Mouse (Mus musculus) neural tube, embryonic 11.5 days (tissue): ENCODE measurements at regions not wholly inside any gene's neighbourhood (a gene's known extent, or its start where the extent isn't known, plus 50 kb on each side); places are given as distances from the start of the nearest gene placed in this dataset.
A peak's percentile ranks its signal among the peaks of the same experiment; 100 is the strongest.

Experiments
- ATAC-seq: fragments of 200-750 bp; cut with Nextera tagmentation; 2 replicates; pipeline ENCODE4 v1.8.0; 2017; ENCODE audit warnings: moderate number of reproducible peaks, mild to moderate bottlenecking, moderate TSS enrichment, moderate library complexity; ENCODE audit not compliant: insufficient read depth, low FRiP score, low TSS enrichment
- DNase-seq: peaks from one replicate; pipeline ENCODE4 v3.0.0-alpha.2; 2015; ENCODE audit warnings: low spot score
- H3K27ac ChIP-seq: fragments of 300-500 bp; sonication (generic); 2 replicates; pipeline ENCODE4 v1.5.1; 2014; ENCODE audit warnings: low read depth, mild to moderate bottlenecking, low read length
- H3K27me3 ChIP-seq: fragments of 300-500 bp; sonication (generic); 2 replicates; pipeline ENCODE4 v1.6.1; 2014; ENCODE audit warnings: mild to moderate bottlenecking, low read length, mixed read lengths; ENCODE audit not compliant: control insufficient read depth, insufficient read depth
- H3K36me3 ChIP-seq: fragments of 300-500 bp; sonication (generic); 2 replicates; pipeline ENCODE4 v1.6.1; 2014; ENCODE audit warnings: mild to moderate bottlenecking, low read length, moderate library complexity, mixed read lengths; ENCODE audit not compliant: control insufficient read depth, insufficient read depth
- H3K4me1 ChIP-seq: fragments of 300-500 bp; sonication (generic); 2 replicates; pipeline ENCODE4 v1.6.1; 2014; ENCODE audit warnings: low read length, mixed read lengths; ENCODE audit not compliant: control insufficient read depth, insufficient read depth
- H3K4me2 ChIP-seq: fragments of 300-500 bp; sonication (generic); 2 replicates; pipeline ENCODE4 v1.6.1; 2014; ENCODE audit warnings: low read depth, mild to moderate bottlenecking, moderate library complexity
- H3K4me3 ChIP-seq: fragments of 300-500 bp; sonication (generic); 2 replicates; pipeline ENCODE4 v1.5.1; 2014; ENCODE audit warnings: low read depth, low read length
- H3K9ac ChIP-seq: fragments of 300-500 bp; sonication (generic); 2 replicates; pipeline ENCODE4 v1.6.1; 2014; ENCODE audit warnings: mild to moderate bottlenecking, low read length
- H3K9me3 ChIP-seq: fragments of 300-500 bp; sonication (generic); 2 replicates; pipeline ENCODE4 v1.6.1; 2016; ENCODE audit warnings: low read length; ENCODE audit not compliant: control insufficient read depth
- WGBS: fragments of 180-500 bp; shearing (Covaris S2); extraction: QIAGEN DNeasy Blood & Tissue Kit; methylation state at CpG from one replicate; pipeline ENCODE4 v1.1.7; 2014; 5-methylcytosine and 5-hydroxymethylcytosine counted together

DNA sequence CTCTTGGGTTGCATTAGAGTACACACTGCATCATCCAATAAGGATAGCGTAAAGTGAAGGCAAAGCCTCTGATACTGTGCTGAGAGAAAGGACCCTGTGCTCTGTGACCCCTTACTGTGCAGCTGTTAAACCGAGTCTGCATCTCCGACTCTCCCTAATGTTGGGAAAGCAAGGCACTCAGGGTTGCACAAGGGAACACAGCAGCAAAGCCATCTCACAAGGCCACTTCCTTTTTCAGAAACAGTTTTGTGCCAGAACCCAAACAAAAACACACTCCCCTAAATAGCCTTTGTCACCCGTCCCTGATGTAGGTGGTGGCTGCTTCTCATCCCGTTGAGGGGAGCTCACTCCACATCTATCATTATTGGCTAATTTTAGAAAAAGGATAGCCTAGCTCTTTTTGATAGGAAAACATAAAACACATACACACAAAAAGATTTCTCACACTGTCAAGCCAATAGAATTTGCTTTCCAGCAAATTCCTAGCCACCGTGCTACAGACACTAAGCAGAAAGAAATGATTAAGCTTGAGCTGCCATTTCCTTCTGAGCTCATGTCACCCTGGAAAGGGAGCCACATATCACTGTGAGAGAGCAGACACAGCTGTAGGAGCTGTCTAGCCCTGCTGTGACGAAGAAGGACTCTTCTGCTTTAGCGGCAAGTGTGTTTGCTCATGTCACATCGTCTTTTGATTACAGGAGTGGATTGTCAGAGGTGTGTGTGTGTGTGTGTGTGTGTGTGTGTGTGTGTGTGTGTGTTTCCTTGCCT, 94.1 kb downstream of the Etaa1 start:
- Histone ChIP-seq H3K27ac (no peak overlapping the region), H3K4me3 (no peak overlapping the region), H3K4me1 (no peaks in the 10 kb centered on the region), H3K36me3 (no peaks in the 10 kb centered on the region), H3K9ac (no peak overlapping the region), H3K4me2 (no peak overlapping the region), H3K27me3 (no peaks in the 10 kb centered on the region), H3K9me3 (no peaks in the 10 kb centered on the region)
- DNase-seq (no peak), ATAC-seq (no peak)
- 45% methylated on average over 9 of the region's 9 CpGs for WGBS

DNA sequence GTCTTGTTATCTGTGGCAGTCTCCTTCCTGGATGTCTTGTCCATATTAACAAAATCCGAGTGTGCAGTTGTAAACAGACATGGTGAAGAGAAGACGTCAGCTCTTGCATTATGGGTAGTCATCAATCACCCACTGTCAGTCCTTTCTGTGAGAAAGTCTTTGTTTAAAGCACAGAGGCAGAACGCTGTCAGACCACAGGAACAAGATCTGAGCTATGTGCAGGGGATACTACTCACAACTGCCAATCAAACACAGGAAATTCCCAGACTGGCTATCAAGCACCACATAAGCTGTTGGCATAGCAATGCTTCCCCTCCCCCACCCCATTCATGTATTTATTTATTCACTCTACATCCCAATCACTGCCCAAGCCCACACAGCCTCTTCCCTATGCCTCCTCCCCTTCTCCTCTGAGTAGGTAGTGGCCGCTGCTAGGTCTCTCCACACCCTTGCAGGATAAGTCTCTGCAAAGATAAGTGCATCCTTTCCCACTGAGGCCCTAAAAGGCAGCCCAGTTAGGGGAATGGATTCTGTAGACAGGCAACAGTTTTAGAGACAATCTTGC, 88.8 kb downstream of the Etaa1 start:
- no peak overlapping the region for H3K27ac ChIP-seq
- no peaks in the 10 kb centered on the region for H3K36me3 ChIP-seq
- H3K4me3 ChIP-seq, result no peak overlapping the region
- H3K27me3 ChIP-seq, result no peaks in the 10 kb centered on the region
- ATAC-seq, result no peak
- no peaks in the 10 kb centered on the region for H3K4me1 ChIP-seq
- 36% methylated on average over 4 of the region's 4 CpGs for WGBS
- DNase-seq, result peak; percentile 39
- H3K9me3 ChIP-seq, result no peaks in the 10 kb centered on the region
- no peak overlapping the region for H3K9ac ChIP-seq
- H3K4me2 ChIP-seq, result no peak overlapping the region

DNA sequence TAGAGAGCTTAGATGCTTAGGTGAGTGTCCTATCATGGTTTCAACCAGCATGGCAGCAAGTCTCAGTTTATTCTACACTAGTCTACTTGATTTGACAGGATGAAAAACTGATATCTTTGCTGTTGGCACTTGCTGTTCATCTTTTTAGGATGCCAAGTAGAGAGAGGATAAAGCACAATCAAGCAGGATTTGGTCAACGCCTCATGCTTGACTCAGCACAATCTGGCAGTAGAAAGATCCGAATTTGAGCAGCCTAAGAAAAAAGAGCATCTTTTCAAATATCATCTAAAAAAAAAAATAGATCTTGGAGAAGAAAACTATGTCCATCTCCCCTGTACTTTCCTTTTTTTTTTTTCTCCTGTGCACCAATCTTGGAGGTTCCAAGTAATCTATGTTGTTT, 83.0 kb downstream of the Etaa1 start:
- Histone ChIP-seq H3K36me3 (no peaks in the 10 kb centered on the region), H3K4me3 (no peak overlapping the region), H3K9me3 (no peaks in the 10 kb centered on the region), H3K27ac (no peak overlapping the region), H3K9ac (no peak overlapping the region), H3K27me3 (no peaks in the 10 kb centered on the region), H3K4me1 (no peaks in the 10 kb centered on the region), H3K4me2 (no peak overlapping the region)
- DNase-seq (no peak), ATAC-seq (no peak)
- 99% methylated on average over 2 of the region's 2 CpGs for WGBS

DNA sequence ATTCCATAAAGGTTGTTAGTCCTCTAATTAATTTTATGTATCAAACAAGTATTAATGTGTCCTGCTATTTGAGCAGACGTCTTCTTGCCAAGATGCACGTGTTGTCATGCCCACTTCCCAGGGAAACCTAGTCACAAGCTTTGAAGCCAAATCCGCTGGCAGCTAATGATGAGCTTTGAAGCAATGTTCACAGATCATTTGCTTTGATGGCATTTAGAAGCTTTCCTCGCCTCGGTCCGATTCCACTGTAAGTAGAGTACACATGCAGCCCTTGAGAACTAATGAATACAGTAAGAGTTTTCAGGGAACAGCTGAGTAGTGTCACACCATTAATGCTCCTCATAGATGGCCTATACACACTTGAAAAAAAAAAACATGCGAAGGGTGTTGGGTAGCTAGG, 81.8 kb downstream of the Etaa1 start:
- H3K36me3 ChIP-seq, result no peaks in the 10 kb centered on the region
- no peak overlapping the region for H3K4me3 ChIP-seq
- H3K27me3 ChIP-seq, result no peaks in the 10 kb centered on the region
- no peak overlapping the region for H3K4me2 ChIP-seq
- no peak overlapping the region for H3K9ac ChIP-seq
- ATAC-seq (no peak), DNase-seq (no peak)
- 63% methylated on average over 7 of the region's 7 CpGs for WGBS
- no peak overlapping the region for H3K27ac ChIP-seq
- H3K4me1 ChIP-seq, result no peaks in the 10 kb centered on the region
- no peaks in the 10 kb centered on the region for H3K9me3 ChIP-seq

GRCm38 (mm10) chr11:17883276-17883675, 70.4 kb downstream of the Etaa1 start:
- WGBS, result 72% methylated on average over 1 of the region's 1 CpGs
- Histone ChIP-seq H3K36me3 (no peaks in the 10 kb centered on the region), H3K9ac (no peak overlapping the region), H3K4me3 (no peak overlapping the region), H3K27ac (no peak overlapping the region), H3K4me1 (no peaks in the 10 kb centered on the region), H3K27me3 (no peaks in the 10 kb centered on the region), H3K4me2 (no peak overlapping the region), H3K9me3 (no peaks in the 10 kb centered on the region)
- no peak for DNase-seq
- no peak for ATAC-seq
